Mouse (Mus musculus): ENCODE measurements around the gene Hist3h2a.

Hist3h2a gene

GRCm38 (mm10) chr11:58947798-58948528, 6.5 kb upstream of the Hist3h2a start:
- DNase-seq (ENCODE audit: low spot score in 2 of 2): peak; percentile 50 to 65

GRCm38 (mm10) chr11:58948542-58949479, 5.7 kb upstream of the Hist3h2a start, which contains the start of gene Hist3h2ba:
TSS of gene Hist3h2ba (plus strand) at chr11:58948920.
- DNase-seq (ENCODE audit: low spot score in 2 of 2): peak; percentile 77 to 84

DNA sequence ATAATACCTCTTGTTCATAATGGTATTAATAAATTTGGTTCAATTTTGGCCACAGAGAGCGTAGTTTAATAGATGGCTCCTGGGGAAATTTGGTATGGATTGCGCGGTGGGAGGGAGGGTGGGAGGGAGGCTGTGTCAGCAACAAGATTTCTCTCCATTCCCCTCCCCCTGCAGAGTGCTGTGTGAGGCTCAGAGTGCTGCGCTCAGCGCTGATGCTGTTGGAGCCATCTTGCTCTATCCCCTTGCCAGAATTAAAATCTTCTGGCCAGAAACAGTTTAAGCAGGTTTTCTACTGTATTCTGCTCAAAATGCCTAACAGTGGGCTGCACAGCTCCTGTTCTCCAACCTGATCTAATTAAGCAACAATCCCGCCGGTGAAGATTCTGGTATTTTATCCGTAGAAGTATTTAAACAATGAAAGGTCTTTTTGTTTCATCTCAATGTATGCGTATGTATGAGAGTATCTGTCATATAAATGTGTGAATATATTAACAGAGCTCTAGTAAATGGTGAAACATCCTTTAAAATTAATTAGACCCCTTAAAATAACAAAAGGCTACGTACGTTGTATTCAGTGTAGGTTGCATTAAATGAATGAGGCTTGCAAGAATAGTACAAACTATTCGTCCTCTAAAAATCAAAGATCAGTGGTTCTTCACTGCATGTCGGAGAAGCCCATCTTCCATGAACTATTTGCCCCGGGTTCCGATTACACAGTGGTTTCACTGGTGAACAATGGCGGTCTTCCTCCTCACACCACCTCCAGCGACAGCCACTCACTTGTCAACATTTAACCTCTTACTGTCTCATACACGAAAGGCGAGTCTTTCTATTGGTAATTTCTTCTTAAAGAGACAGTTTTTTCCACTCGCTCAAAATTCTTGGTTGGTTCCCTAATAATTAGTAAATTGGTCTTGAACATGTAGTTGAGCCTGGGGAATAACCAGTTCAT, 4.7 kb upstream of the Hist3h2a start:
- DNase-seq (ENCODE audit: low spot score in 2 of 2): peak in 1 of 2 experiments; percentile 48

GRCm38 (mm10) chr11:58951210-58951609, 3.3 kb upstream of the Hist3h2a start:
- no peak for DNase-seq (ENCODE audit: low spot score in 2 of 2)

DNA sequence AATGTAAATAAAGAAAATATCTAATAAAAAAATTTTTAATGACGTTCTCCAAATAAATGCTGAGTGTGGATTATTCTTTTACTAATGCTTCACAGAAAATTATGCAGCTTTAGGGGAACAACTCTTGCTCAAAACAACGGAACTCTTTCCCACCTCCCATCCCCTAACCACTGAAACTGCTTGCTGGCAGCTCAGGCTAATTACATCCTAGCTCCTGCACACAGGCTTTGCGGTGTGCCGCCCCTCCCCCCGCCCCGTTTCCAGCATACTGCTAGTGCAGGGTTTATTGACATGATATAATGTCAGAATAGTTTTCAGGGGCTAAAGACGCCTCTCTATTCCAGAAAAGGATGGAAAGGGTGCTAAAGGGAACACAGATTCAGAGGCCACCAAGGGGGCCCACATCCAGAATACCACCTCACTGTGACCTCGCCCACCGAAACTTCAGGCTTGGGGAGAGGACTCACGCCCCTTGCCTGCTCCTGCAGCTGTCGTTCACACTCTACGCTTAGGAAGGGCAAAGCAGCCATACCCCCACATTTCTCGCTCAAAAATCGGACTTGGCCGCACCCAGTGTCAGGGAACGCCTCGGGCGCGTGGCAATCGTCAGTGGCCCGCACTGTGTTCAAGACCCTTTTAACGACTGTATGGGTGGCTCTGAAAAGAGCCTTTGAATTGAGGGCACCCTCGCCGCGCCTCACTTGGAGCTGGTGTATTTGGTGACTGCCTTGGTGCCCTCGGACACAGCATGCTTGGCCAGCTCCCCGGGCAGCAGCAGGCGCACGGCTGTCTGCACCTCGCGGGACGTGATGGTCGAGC, 925 bp upstream of the Hist3h2a start:
- peak; percentile 69 to 75 for DNase-seq (ENCODE audit: low spot score in 2 of 2)

DNA sequence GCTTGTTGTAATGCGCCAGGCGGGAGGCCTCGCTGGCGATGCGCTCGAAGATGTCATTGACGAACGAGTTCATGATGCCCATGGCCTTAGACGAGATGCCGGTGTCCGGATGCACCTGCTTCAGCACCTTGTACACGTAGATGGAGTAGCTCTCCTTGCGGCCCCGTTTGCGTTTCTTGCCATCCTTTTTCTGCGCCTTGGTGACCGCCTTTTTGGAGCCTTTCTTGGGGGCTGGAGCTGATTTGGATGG, 390 bp upstream of the Hist3h2a start:
- DNase-seq (ENCODE audit: low spot score in 2 of 2): peak in 1 of 2 experiments; percentile 87

DNA sequence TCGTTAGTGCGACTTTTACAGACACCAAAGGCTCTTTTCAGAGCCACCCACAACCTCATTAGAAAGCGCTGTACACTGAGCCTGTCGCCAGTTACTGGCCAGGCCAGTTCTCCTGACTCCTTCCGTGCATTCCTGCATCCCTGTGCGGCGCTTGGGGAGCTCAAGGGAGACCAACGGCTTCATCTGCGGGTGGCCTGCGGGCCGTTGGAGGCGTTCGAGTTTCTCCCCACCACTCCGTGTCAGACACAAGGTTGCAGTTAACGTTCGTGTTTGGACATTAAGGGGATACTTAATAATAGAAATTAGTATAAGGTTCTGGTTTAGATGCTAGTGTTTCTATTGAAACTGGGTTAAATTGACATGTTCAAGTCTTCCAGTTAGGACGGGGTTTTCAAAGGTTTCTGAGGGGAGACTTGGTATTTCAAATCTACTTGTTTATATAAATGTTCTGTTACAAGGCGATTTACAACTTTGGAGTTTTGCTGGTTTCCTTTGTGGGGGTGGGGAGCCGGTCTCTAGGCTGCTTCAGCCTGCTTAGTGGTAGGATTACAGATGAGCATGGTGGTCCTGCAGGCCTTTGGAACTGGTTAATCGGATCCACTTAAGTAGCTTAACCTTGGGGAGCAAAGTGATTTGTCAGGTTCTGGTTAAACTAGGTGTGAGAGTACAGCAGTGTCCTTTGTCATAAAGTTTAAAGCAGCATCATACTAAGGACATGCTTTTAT, 820 bp downstream of the Hist3h2a start:
- no peak for DNase-seq (ENCODE audit: low spot score in 2 of 2)

DNA sequence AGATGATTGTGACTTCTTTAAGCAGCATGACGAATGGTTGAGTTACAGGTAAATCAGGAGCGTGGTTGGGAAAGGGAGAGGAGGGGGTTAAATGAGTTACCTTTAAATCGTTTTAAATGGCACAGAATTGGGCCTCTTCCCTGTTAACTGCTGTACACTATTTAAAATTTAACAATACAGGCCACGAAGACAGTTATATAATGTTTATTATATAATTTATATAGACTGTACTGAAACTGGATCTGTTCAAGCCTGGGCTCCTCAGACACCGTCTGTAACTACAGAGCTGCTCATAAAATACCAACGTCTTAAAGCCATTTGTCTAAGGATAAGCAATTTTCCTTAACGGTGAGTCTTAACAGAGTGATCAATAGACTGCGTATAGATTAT, 1.4 kb downstream of the Hist3h2a start:
- DNase-seq (ENCODE audit: low spot score in 2 of 2): no peak

DNA sequence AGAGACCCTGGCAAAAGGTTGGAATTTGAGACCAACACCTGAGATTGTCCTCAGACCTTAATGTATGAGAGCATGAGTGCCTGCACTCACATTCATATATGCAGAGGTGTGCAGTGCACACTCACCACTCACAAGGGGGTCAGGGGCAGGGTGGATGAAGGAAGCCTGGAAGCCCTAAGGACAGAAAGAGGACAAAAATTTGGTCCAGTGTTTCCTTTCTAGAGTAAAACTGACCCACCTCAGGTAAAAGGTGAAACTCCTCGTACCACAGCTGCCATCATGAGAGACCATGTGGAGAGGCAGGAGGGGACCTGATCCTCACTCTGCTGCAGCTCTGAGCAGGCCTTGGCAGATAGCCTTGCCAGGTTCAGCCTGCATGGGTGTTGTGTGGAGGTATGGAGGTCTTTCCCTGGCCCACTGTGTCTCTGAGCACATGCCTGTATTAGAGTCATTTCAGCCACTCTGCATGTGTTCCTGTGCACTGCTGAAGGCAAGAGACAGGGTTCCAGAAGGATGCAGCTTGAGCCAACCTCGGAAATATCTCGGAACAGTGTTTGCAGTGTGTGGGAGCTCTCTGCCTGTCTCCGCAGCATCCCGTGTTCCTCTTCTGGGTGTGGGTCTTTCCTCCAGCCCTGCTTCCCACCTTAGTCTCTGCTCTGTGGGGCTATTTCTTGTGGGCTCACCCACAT, 2.9 kb downstream of the Hist3h2a start:
- no peak for DNase-seq (ENCODE audit: low spot score in 2 of 2)

DNA sequence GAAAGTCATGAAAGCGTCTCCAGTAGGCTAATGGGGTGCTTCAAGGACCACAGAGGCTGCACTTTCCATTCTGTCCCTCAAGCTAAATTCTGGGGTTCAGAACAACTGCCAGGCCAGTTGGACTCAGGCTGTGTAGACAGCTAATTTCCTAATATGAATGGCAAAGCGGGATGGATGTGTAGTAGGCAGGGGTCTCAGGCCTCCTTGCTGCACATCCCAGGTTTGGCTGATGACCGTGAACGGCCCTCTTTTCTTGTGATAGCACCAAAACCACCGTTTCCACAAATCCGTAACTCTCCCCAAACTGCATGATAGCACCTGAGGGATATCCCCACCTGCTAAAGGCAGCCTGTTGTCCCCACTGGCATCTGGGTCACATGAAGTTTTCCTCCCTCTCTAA, 4.1 kb downstream of the Hist3h2a start:
- no peak for DNase-seq (ENCODE audit: low spot score in 2 of 2)

DNA sequence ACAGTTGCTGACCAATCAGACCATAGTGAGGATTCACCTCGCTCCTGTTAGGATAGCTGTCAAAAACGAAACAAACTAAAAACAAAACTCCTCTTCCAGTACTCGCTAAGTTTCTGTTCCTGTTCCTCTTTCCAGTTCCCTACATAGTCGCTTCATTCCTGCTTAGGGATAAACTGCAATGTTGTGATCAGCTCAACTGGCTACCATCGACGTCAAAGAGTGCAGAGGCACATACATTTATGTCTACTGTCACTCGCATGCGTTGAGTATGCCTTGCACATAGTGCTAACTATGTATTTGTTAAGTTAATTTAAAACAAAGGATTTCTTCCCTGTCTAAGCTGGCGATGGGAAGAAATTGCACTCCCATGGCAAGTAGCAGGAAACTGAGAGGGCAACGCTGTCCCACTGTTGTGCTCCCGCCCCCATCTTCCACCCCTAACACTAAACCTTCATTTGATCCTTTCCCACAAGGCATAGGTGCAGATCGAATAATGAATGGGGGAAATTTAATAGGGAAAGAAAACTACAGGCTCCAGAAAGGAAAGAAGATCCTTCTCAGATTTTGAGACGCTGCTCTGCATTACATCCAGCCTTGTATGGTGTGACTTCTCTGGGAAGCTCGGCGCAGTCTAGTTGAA, 4.8 kb downstream of the Hist3h2a start:
- no peak for DNase-seq (ENCODE audit: low spot score in 2 of 2)

GRCm38 (mm10) chr11:58959921-58960465, 5.5 kb downstream of the Hist3h2a start:
- peak; percentile 86 to 89 for DNase-seq (ENCODE audit: low spot score in 2 of 2)

DNA sequence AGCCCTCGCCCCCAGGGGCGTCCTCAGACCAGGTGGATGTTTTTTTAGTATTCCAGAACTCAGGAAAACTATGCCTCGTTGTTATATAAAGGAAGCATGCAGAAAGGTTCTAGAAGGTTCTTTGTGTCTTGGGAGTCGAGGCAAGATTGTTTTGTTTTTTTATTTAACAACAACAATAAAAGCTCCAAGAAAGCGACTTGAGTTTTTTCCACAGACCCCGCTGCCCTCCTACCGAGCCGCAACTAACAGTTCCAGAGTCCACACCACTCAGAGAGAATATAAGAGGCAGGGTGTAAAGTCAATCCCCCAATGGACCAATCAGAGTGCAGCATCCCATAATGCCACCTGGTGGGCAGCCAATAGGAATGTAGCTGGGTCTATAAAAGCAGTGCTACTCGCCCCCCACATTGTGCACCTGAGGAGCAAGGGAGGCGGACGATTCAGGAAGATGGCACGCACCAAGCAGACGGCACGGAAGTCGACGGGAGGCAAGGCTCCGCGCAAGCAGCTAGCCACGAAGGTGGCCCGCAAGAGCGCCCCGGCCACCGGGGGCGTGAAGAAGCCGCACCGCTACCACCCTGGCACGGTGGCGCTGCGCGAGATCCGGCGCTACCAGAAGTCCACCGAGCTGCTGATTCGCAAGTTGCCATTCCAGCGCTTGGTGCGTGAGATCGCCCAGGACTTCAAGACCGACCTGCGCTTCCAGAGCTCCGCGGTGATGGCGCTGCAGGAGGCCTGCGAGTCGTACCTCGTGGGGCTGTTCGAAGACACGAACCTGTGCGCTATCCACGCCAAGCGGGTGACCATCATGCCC, 7.1 kb downstream of the Hist3h2a start:
- DNase-seq (ENCODE audit: low spot score in 2 of 2): no peak

- peak in 1 of 2 experiments; percentile 68 for DNase-seq (ENCODE audit: low spot score in 2 of 2)
Measured at GRCm38 (mm10) chr11:58963543-58963942, 9.1 kb downstream of the Hist3h2a start.

DNA sequence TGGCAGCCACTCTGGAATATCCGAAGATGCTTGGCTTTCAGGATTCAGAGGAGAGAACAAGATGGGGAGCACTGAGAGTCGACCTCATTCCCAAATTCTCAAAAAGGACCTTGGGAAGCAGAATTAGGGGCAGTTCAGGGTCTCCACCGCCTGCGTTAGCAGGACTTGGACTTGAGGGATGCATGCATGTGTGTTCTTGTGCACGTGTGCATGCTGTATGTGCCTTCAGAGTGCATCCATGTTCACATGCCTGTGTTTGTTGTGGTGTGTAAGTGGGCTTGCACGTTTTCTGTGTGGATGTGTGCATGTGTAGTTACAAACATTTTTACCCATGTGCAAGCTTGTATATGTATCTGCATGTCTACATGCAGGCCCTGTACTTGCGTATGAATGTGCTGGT, 9.7 kb downstream of the Hist3h2a start:
- no peak for DNase-seq (ENCODE audit: low spot score in 2 of 2)

- no peak for DNase-seq (ENCODE audit: low spot score in 2 of 2)
Measured at GRCm38 (mm10) chr11:58965001-58965760, 10.7 kb downstream of the Hist3h2a start.

DNA sequence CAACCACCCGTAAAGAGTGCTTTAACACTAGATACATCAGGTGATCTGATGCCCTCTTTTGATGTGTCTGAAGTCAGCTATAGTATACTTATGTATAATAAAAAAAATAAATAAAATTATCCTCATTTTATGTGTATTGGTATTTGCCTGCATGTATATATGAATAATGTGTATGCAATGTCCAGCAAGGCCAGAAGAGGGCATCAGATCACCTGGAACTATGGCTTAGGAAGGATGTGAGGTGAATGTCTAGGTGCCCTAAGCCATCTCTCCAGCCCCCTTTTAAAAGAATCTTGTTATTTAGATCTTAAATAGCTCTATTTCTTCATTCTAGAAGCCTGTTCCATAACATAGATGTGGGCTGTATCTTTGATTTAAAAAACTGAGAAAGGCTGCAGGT, 12.9 kb downstream of the Hist3h2a start:
- DNase-seq (ENCODE audit: low spot score in 2 of 2): peak in 1 of 2 experiments; percentile 73

Data from spleen, postnatal 10 days (tissue).